Mouse (Mus musculus): ENCODE data around the gene Psmc2. TPM values are rescaled to one million over a fixed set of nuclear protein-coding genes. Genes with fewer than 3 reads are reported as not detected.

Gene Psmc2
- polyA plus RNA-seq, 1 experiment from 2014 or later, result 166 TPM

DNA sequence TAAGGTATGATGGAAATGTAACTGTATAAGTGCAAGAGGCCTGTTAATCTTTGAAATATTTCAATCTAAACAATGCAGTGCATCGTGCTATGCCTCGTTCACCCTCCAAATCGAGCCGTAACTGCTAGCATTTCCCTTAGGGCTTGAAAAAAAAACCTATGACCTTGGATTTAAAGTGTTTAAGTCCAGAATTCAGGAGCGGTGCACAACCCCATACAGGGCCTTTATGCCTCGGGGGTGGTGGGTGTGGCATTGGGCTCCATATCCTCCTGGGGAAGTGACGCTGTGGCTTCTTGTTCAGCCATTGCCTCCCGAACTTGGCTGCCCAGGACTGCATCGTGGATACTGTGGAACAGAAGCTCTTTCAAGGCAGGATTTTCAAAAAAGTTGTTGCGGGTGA is 25.8 kb downstream of the Psmc2 start:
- H3K4me3 ChIP-seq (replicated peaks), result no peak overlapping the region
- H3K27me3 ChIP-seq, result no peaks in the 10 kb centered on the region
- no peak overlapping the region for H3K27ac ChIP-seq (replicated peaks)
- no peak overlapping the region for H3K9ac ChIP-seq
- no peaks in the 10 kb centered on the region for H3K36me3 ChIP-seq
- no peaks in the 10 kb centered on the region for H3K9me3 ChIP-seq (replicated peaks)
- H3K4me1 ChIP-seq, result no peaks in the 10 kb centered on the region
- WGBS, result 60% methylated on average over 10 of the region's 10 CpGs
- H3K4me2 ChIP-seq (replicated peaks), result no peak overlapping the region
- no peak for ATAC-seq (ENCODE audit: insufficient number of reproducible peaks, low FRiP score, low TSS enrichment, low read depth)

DNA sequence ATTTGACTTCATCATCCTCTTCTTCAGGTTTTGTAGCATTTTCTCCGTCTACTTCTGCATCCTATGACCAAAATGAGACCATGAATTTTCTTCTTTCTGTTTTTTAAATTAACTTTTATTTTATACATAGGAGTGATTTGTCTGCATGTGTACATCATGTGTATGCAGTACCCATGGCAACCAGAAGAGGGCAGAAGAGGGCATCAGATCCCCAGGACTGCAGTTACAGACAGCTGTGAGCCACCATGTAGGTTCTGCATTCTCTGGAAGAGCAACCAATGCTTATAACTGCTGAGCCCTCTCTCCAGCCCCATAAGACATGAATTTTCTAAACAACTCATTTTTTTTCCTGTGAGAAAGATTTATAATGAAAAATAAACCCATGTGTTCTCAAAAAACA is 28.9 kb downstream of the Psmc2 start:
- Histone ChIP-seq H3K9ac (no peak overlapping the region), H3K4me2 (replicated peaks) (no peak overlapping the region), H3K27me3 (no peaks in the 10 kb centered on the region), H3K4me1 (no peaks in the 10 kb centered on the region), H3K9me3 (replicated peaks) (no peaks in the 10 kb centered on the region), H3K4me3 (replicated peaks) (no peak overlapping the region), H3K36me3 (no peaks in the 10 kb centered on the region), H3K27ac (replicated peaks) (no peak overlapping the region)
- 55% methylated on average over 1 of the region's 1 CpGs for WGBS
- no peak for ATAC-seq (ENCODE audit: insufficient number of reproducible peaks, low FRiP score, low TSS enrichment, low read depth)

DNA sequence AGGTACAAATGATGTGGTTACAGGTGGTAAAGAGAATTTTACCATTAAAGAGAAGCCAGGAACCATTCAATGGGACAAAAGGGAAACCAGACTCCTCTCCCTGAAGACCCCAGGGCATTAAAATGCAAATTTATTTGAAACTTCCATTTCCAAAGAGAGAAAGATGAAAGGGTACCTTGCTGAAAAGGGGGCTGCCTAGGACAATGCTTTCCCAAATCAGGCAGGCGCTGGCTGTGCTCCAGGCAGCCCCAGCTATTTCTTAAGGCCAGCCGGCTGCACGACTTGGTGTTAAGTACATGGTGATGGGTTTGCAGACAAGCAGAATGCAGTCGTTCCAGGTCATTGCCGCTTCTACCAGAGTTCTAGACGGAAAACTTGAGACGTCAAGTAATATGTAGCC is 41.3 kb downstream of the Psmc2 start:
- H3K27ac ChIP-seq (replicated peaks), result no peak overlapping the region
- ATAC-seq (ENCODE audit: insufficient number of reproducible peaks, low FRiP score, low TSS enrichment, low read depth), result no peak
- WGBS, result 34% methylated on average over 7 of the region's 7 CpGs
- H3K27me3 ChIP-seq, result no peaks in the 10 kb centered on the region
- H3K9me3 ChIP-seq (replicated peaks), result no peaks in the 10 kb centered on the region
- H3K4me1 ChIP-seq, result no peaks in the 10 kb centered on the region
- no peak overlapping the region for H3K9ac ChIP-seq
- no peaks in the 10 kb centered on the region for H3K36me3 ChIP-seq
- H3K4me2 ChIP-seq (replicated peaks), result no peak overlapping the region
- no peak overlapping the region for H3K4me3 ChIP-seq (replicated peaks)

DNA sequence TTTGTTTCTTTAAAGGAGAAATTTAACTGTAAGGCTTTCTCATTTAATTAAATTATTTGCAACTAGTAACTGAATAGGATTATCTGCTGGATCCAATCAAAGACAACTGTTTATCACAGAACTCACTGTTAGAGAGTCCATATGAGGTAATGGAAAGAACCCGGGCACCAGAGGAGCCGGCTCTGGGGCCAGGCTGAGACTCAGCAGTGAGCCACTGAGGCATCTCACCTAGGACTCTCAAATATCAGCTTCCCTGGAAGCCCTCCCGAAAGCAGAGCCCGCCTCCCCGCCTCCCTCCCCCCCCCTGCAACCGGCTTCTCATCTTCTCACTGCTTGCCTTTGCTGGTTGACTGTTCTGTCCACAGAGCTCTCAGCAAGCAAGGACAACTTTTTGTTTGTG is 42.6 kb downstream of the Psmc2 start:
- Histone ChIP-seq H3K4me1 (no peaks in the 10 kb centered on the region), H3K4me2 (replicated peaks) (no peak overlapping the region), H3K9me3 (replicated peaks) (no peaks in the 10 kb centered on the region), H3K27me3 (no peaks in the 10 kb centered on the region), H3K9ac (no peak overlapping the region), H3K27ac (replicated peaks) (no peak overlapping the region), H3K36me3 (no peaks in the 10 kb centered on the region), H3K4me3 (replicated peaks) (no peak overlapping the region)
- ATAC-seq (ENCODE audit: insufficient number of reproducible peaks, low FRiP score, low TSS enrichment, low read depth), result no peak
- 9% methylated on average over 6 of the region's 6 CpGs for WGBS

DNA sequence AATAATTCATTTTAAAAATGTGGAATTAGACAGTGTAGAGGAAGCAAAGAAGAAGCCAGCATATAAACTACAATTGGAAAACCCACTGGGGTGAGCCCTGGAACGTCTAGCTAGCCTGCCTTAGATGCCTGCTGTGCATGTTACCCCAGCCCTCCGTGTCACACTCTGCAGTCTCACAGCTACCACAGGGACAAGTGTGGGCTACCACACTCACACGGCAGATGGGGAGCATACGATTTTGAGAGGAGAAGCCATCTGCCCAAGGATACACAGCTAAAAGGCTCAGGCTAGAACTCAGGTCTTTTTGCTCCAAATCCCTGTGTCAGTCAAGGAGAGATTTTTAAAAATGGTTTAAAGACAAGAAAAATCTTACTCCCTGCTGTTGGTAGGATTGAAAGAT is 43.8 kb downstream of the Psmc2 start:
- Histone ChIP-seq H3K4me3 (replicated peaks) (no peak overlapping the region), H3K9ac (no peak overlapping the region), H3K4me1 (no peaks in the 10 kb centered on the region), H3K36me3 (no peaks in the 10 kb centered on the region), H3K27ac (replicated peaks) (no peak overlapping the region), H3K27me3 (no peaks in the 10 kb centered on the region), H3K4me2 (replicated peaks) (no peak overlapping the region), H3K9me3 (replicated peaks) (no peaks in the 10 kb centered on the region)
- ATAC-seq (ENCODE audit: insufficient number of reproducible peaks, low FRiP score, low TSS enrichment, low read depth), result no peak
- WGBS, result 69% methylated on average over 4 of the region's 4 CpGs

DNA sequence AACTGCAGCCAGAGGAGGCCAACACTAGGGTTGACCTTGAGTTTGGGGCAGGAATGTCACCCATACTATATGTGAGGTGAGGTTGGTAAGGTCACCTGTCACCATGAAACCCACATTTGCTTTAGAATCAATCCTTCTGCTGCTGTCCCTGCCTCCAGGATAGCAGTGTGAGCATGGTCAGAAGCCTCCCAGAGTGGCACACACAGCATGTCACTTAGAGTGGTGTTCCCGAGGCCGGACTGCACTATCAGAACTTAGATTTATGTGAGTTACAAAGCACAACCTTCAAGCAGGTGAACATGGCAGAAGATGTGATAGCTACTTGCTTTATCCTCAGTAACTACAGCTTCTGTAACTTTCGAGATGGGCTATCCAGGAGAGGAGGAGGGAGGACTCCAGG is 46.7 kb downstream of the Psmc2 start:
- Histone ChIP-seq H3K27ac (replicated peaks) (no peak overlapping the region), H3K36me3 (no peaks in the 10 kb centered on the region), H3K9ac (no peak overlapping the region), H3K4me3 (replicated peaks) (no peak overlapping the region), H3K4me2 (replicated peaks) (no peak overlapping the region), H3K9me3 (replicated peaks) (no peaks in the 10 kb centered on the region), H3K4me1 (no peaks in the 10 kb centered on the region), H3K27me3 (no peaks in the 10 kb centered on the region)
- WGBS, result 72% methylated on average over 3 of the region's 3 CpGs
- ATAC-seq (ENCODE audit: insufficient number of reproducible peaks, low FRiP score, low TSS enrichment, low read depth), result no peak

DNA sequence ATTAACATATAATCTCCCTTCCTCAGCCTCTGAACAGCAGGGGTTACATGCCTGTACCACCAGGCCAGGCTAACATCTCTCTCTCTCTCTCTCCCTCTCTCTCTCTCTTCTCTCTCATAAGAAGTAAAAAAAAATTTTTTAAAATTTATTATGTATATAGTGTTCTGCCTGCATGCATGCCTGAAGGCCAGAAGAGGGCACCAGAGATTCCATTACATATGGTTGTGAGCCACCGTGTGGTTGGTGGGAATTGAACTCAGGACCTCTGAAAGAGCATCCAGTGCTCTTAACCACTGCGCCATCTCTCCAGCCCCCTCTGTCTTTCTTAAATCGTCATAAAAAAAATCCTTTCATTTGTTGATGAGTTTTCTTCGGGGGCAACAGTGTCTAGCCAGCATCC is 59.6 kb downstream of the Psmc2 start:
- Histone ChIP-seq H3K4me3 (replicated peaks) (no peak overlapping the region), H3K9ac (no peak overlapping the region), H3K9me3 (replicated peaks) (no peaks in the 10 kb centered on the region), H3K27ac (replicated peaks) (no peak overlapping the region), H3K4me2 (replicated peaks) (no peak overlapping the region), H3K36me3 (no peaks in the 10 kb centered on the region), H3K4me1 (no peaks in the 10 kb centered on the region), H3K27me3 (no peaks in the 10 kb centered on the region)
- no peak for ATAC-seq (ENCODE audit: insufficient number of reproducible peaks, low FRiP score, low TSS enrichment, low read depth)
- WGBS, result 63% methylated on average over 4 of the region's 4 CpGs

DNA sequence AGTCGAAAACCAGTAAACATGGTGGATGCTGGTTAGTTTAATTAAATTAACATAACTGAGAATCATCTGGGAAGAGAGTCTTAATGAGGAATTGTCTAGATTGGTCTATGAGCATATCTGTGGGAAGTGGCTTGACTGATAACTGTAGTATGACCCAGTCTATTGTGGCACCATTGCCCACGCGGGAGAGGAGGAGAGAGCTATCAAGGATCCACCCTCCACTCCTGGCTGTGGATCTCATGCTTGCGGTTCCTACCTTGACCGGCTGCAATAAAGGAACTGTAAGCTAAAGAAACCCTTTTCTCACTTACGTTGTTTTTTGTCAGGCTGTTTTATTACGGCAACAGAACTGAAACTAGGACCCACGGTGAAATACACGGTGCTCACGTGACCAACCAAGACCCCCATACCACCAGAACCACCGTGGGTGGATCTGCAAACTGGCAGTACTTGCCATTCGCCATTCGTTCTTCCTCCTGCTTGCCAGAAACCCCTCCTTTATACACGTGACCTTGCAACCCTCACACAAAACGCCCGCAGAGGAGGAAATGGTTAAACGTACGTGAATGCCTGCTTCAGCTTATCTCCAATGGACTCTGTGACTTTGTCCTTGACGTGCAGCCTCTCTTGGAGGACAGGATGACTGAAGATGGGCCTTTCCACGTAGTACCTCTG is 61.7 kb downstream of the Psmc2 start:
- Histone ChIP-seq H3K9ac (no peak overlapping the region), H3K27ac (replicated peaks) (no peak overlapping the region), H3K36me3 (no peaks in the 10 kb centered on the region), H3K4me1 (no peaks in the 10 kb centered on the region), H3K4me3 (replicated peaks) (no peak overlapping the region), H3K27me3 (no peaks in the 10 kb centered on the region), H3K4me2 (replicated peaks) (no peak overlapping the region), H3K9me3 (replicated peaks) (no peaks in the 10 kb centered on the region)
- WGBS, result 79% methylated on average over 20 of the region's 20 CpGs
- no peak for ATAC-seq (ENCODE audit: insufficient number of reproducible peaks, low FRiP score, low TSS enrichment, low read depth)

DNA sequence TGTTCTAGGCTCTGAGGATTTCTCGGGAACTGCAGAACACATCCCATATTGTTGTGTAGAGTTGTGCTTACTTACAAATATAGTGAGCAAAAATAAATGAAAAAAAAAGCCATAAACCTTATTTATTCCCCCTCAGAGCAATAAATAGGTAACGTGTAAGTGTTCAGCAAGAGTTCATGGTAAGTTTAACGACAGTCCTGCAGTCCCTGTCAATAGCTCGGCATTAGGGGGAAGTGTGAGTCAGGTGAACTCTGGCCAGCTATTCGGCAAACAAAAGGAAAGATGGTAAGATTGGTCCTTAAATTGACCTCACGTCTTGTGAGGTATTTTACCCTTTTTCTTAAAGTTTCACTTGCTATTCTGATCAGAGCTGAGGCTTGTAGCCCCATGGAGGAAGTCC is 62.4 kb downstream of the Psmc2 start:
- H3K9ac ChIP-seq, result no peak overlapping the region
- no peaks in the 10 kb centered on the region for H3K27me3 ChIP-seq
- no peaks in the 10 kb centered on the region for H3K36me3 ChIP-seq
- H3K4me2 ChIP-seq (replicated peaks), result no peak overlapping the region
- H3K4me1 ChIP-seq, result no peaks in the 10 kb centered on the region
- no peaks in the 10 kb centered on the region for H3K9me3 ChIP-seq (replicated peaks)
- no peak overlapping the region for H3K27ac ChIP-seq (replicated peaks)
- WGBS, result 78% methylated on average over 6 of the region's 6 CpGs
- ATAC-seq (ENCODE audit: insufficient number of reproducible peaks, low FRiP score, low TSS enrichment, low read depth), result no peak
- H3K4me3 ChIP-seq (replicated peaks), result no peak overlapping the region

DNA sequence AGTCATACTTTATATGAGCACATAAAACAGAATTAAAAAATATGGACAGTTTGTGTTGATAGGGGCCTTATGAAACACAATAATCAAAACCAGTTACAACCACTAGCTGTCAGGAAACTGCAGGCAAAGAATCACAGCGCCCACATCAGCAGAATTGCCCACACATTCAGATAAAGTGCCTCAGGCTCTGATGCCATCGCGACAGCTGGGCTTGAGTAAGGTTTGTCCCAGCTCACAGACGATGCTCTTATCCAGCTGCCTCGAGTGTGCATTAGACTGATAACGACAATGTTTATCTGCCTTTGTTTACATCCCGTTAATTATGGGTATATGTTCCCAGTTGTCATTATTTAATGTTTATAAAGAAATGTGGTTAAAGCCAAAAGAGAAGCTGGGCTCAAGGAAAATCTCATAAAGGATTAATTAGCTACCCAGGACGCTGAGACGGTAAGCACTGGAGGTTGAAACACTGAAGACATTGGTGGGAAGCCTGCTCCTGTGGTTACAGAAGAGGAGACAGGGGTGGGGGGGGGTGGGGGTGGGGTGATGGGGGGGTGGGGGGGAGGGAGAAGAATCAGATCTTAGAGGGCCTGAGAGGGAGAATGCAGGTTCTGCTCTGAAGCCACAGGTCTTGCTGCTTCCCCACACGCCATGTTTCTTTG is 66.7 kb downstream of the Psmc2 start:
- WGBS, result 35% methylated on average over 10 of the region's 10 CpGs
- Histone ChIP-seq H3K4me3 (replicated peaks) (no peak overlapping the region), H3K9me3 (replicated peaks) (no peaks in the 10 kb centered on the region), H3K4me1 (no peaks in the 10 kb centered on the region), H3K4me2 (replicated peaks) (no peak overlapping the region), H3K27ac (replicated peaks) (no peak overlapping the region), H3K9ac (no peak overlapping the region), H3K36me3 (no peaks in the 10 kb centered on the region), H3K27me3 (no peaks in the 10 kb centered on the region)
- ATAC-seq (ENCODE audit: insufficient number of reproducible peaks, low FRiP score, low TSS enrichment, low read depth), result no peak
